Mouse (Mus musculus) kidney, postnatal 0 days (tissue): ENCODE measurements around the gene Plekhn1. TPM values are rescaled to one million over a fixed set of nuclear protein-coding genes. Genes with fewer than 3 reads are reported as not detected.

Experiments
- ATAC-seq: fragments of 200-750 bp; cut with Nextera tagmentation; replicated peaks from 2 replicates; pipeline ENCODE4 v1.8.0; 2017; ENCODE audit warnings: low read depth, moderate number of reproducible peaks, moderate TSS enrichment, moderate library complexity; ENCODE audit not compliant: low FRiP score
- DNase-seq: peaks from one replicate; pipeline ENCODE4 v3.0.0-alpha.2; 2016; ENCODE audit warnings: low spot score
- H3K27ac ChIP-seq: fragments of 300-500 bp; sonication (generic); 2 replicates; pipeline ENCODE4 v1.5.1; 2014; ENCODE audit warnings: mild to moderate bottlenecking
- H3K27me3 ChIP-seq: fragments of 300-500 bp; sonication (generic); 2 replicates; pipeline ENCODE4 v1.6.1; 2014; ENCODE audit warnings: low read length, mixed read lengths; ENCODE audit not compliant: insufficient read depth
- H3K36me3 ChIP-seq: fragments of 300-500 bp; sonication (generic); 2 replicates; pipeline ENCODE4 v1.6.1; 2014; ENCODE audit warnings: low read length, mixed read lengths; ENCODE audit not compliant: insufficient read depth
- H3K4me1 ChIP-seq: fragments of 300-500 bp; sonication (generic); replicated peaks from 2 replicates; pipeline ENCODE4 v1.6.1; 2014; ENCODE audit warnings: antibody characterized with exemption, low read length, mixed read lengths; ENCODE audit not compliant: insufficient read depth
- H3K4me2 ChIP-seq: fragments of 300-500 bp; sonication (generic); 2 replicates; pipeline ENCODE4 v1.6.1; 2014; ENCODE audit warnings: mild to moderate bottlenecking, low read length, moderate library complexity, mixed read lengths
- H3K4me3 ChIP-seq: fragments of 300-500 bp; sonication (generic); replicated peaks from 2 replicates; pipeline ENCODE4 v1.5.1; 2014; ENCODE audit warnings: low read depth, low read length
- H3K9ac ChIP-seq: fragments of 300-500 bp; sonication (generic); 2 replicates; pipeline ENCODE4 v1.6.1; 2014; ENCODE audit warnings: low read depth, low read length
- H3K9me3 ChIP-seq: fragments of 300-500 bp; sonication (generic); replicated peaks from 2 replicates; pipeline ENCODE4 v1.6.1; 2016; ENCODE audit warnings: low read length, inconsistent platforms, mixed read lengths
- CTCF ChIP-seq: IDR thresholded peaks from 2 replicates; pipeline ENCODE4 v1.5.1; 2016; ENCODE audit warnings: antibody characterized with exemption, low read depth, mild to moderate bottlenecking, moderate library complexity
- whole genome bisulfite sequencing: fragments of 180-500 bp; shearing (Covaris S2); extraction: QIAGEN DNeasy Blood & Tissue Kit; methylation state at CpG from one replicate; pipeline ENCODE4 v1.1.7; 2014; 5-methylcytosine and 5-hydroxymethylcytosine counted together
- polyA plus RNA-seq: library from polyadenylated mRNA; unstranded; fragments of >200 nt; fragmentation: Nextera tagmentation; extraction: Ambion mirVana; gene quantifications from 2 replicates; pipeline ENCODE4 v1.2.1, GENCODE M21; 2015

Plekhn1 gene
- polyA plus RNA-seq, 1 experiment from 2014 or later, result 12.7 TPM

DNA sequence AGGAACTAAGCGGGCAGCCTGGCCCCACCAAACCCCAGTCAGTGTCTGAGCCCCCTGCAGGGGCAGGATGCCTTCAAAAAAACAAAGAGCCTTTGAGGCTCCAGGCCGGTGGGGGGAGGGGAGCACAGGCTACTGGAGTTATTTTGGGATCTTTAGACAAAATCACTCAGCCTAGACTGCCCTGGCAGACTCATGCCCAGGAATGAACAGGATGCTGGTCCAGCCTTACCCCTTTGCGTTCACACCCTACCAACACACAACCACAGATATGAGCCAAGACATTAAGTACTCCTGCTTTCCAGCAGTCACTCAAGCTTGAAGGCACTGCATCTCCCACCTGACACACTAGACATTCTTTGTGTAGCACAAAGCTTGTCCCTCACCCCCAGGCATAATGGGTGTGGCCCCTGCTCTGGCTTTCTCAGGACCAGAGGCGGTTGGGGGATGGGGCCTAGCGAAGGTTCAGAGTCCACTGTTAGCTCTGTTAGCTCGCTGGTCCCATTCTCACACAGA is 45.8 kb downstream of the Plekhn1 start:
- 26% methylated on average over 6 of the region's 6 CpGs for WGBS
- H3K9ac ChIP-seq, result no peak overlapping the region
- H3K9me3 ChIP-seq, result no peaks in the 10 kb centered on the region
- peak; percentile 73 for ATAC-seq
- H3K4me3 ChIP-seq, result no peak overlapping the region
- H3K27ac ChIP-seq, result peak overlapping the region; percentile 78
- H3K4me1 ChIP-seq, result peaks cover 59% of the 10 kb centered on the region
- peak; percentile 62 for DNase-seq
- TF ChIP-seq CTCF, result no peak
- H3K4me2 ChIP-seq, result no peak overlapping the region
- H3K27me3 ChIP-seq, result no peaks in the 10 kb centered on the region
- H3K36me3 ChIP-seq, result peaks cover 22% of the 10 kb centered on the region; the same call in 1 of the 2 replicates

DNA sequence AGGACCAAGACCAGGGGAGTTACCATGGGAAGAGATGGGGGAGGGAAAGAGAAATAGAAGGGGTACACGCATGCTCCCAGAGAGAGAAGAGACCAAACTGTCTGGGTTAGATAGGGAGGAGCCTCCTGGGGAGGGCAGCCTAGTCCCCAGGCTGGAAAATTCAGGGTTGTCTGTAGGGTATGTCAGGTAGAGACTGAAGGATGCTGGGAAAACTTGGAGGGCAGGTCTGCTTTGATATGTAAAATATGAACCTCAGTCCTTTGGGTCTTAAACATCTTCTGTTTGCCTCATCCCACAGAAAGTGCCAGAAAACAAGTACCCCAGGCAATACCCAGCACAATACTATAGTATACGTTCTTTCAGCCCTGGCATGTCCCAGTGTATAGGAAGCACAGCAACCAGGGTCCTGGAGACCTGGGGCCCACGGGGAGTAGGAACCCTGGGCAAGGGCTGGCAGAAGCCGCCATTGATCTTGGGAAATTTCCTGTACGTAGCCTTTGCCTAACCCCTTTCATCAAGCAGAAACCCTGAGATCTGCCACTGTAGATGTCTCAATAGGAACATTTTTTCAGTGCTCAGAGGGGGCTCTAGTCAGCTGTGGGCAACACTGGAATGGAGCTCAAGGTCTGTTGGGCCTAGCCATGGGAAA is 46.4 kb downstream of the Plekhn1 start:
- peak overlapping the region; percentile 78 for H3K27ac ChIP-seq
- H3K4me1 ChIP-seq, result peaks cover 54% of the 10 kb centered on the region
- H3K4me3 ChIP-seq, result no peak overlapping the region
- no peak overlapping the region for H3K4me2 ChIP-seq
- peaks cover 22% of the 10 kb centered on the region; the same call in 1 of the 2 replicates for H3K36me3 ChIP-seq
- no peak overlapping the region for H3K9ac ChIP-seq
- DNase-seq (no peak), ATAC-seq (no peak)
- no peak for TF ChIP-seq CTCF
- no peaks in the 10 kb centered on the region for H3K27me3 ChIP-seq
- WGBS, result 66% methylated on average over 5 of the region's 5 CpGs
- H3K9me3 ChIP-seq, result no peaks in the 10 kb centered on the region

DNA sequence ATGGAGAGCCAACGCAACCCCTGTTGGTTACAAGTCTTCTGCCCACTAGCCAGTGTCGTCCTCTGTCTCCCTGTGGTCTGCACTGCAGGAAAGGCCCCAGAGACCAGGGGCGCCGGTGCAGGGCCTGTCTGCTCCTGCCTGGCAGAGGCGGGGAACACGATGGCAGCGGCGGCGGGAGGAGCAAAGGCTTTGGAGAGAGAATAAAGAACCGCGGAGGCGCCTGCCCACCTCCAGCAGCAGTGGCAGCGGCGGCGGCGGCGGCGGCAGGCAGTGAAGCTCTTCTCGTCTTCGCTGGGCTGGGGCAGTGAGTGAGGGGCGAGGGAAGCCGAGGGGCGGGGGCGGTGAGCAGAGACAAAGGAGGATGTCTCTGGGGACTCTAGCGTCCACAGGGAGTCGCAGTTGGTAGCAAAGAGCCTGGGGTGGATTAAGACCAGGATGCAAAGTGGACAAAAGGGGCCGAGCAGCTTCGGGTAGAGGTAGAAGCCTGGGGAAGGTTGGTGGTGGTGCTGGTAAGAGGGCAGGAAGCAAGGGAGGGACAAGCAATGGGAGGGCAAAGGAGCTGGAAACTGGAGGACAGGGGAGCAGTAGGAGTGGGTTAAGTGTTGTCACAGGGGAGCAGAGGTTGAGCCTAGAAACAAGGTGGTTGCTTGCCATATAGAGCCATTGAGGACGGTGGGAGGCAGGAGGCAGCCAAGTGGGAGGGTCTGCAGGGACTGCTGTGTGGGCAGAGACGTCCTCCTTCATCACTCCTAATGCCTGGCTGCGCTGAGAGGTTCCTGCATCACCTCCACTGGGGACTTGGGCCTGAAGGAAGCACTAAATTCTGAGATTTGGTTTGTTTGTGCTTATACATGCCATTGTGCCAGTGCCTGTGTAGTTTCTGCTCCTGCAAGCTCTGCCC is 48.5 kb downstream of the Plekhn1 start:
- peak; percentile 16; the same call in 1 of the 2 replicates for TF ChIP-seq CTCF
- peak; percentile 60 for DNase-seq

GRCm38 (mm10) chr4:156185456-156185949 is 49.2 kb downstream of the Plekhn1 start:
- H3K4me2 ChIP-seq, result peak overlapping the region; percentile 46; the same call in 1 of the 2 replicates
- 76% methylated on average over 13 of the region's 13 CpGs for WGBS
- ATAC-seq, result no peak

More for the DNA sequence above, 48.5 kb downstream of the Plekhn1 start:
- peaks cover 13% of the 10 kb centered on the region; the same call in 1 of the 2 replicates for H3K36me3 ChIP-seq
- H3K27ac ChIP-seq, result peak overlapping the region; percentile 21; the same call in 1 of the 2 replicates
- ATAC-seq, result no peak
- H3K9ac ChIP-seq, result 0 out of 2 replicates have a peak overlapping the region, but pooled peaks have one; percentile 35
- H3K27me3 ChIP-seq, result no peaks in the 10 kb centered on the region
- 15% methylated on average over 31 of the region's 31 CpGs for WGBS
- 0 out of 2 replicates have a peak overlapping the region, but pooled peaks have one; percentile 1 for H3K4me3 ChIP-seq
- H3K9me3 ChIP-seq, result no peaks in the 10 kb centered on the region
- peaks cover 35% of the 10 kb centered on the region for H3K4me1 ChIP-seq
- H3K4me2 ChIP-seq, result peak overlapping the region; percentile 46

GRCm38 (mm10) chr4:156184291-156184954 is 50.2 kb downstream of the Plekhn1 start:
- ATAC-seq (no peak), DNase-seq (no peak)
- Histone ChIP-seq H3K4me2 (no peak overlapping the region), H3K9me3 (no peaks in the 10 kb centered on the region), H3K9ac (no peak overlapping the region), H3K27ac (no peak overlapping the region), H3K4me3 (no peak overlapping the region), H3K27me3 (no peaks in the 10 kb centered on the region), H3K4me1 (peaks cover 19% of the 10 kb centered on the region), H3K36me3 (peaks cover 19% of the 10 kb centered on the region; the same call in 1 of the 2 replicates)
- TF ChIP-seq CTCF, result no peak
- 77% methylated on average over 7 of the region's 7 CpGs for WGBS

More at GRCm38 (mm10) chr4:156185456-156185949, 49.2 kb downstream of the Plekhn1 start:
- H3K27me3 ChIP-seq, result no peaks in the 10 kb centered on the region
- H3K4me1 ChIP-seq, result peaks cover 28% of the 10 kb centered on the region
- H3K4me3 ChIP-seq, result 0 out of 2 replicates have a peak overlapping the region, but pooled peaks have one; percentile 1
- H3K9me3 ChIP-seq, result no peaks in the 10 kb centered on the region
- no peak overlapping the region for H3K9ac ChIP-seq
- peak overlapping the region; percentile 21; the same call in 1 of the 2 replicates for H3K27ac ChIP-seq
- peaks cover 13% of the 10 kb centered on the region; the same call in 1 of the 2 replicates for H3K36me3 ChIP-seq
- DNase-seq, result no peak
- TF ChIP-seq CTCF, result no peak
